Mouse (Mus musculus): ENCODE data around the gene Kcnk1. TPM values are rescaled to one million over a fixed set of nuclear protein-coding genes. Genes with fewer than 3 reads are reported as not detected.

Gene Kcnk1
- polyA plus RNA-seq, 1 experiment from 2014 or later: 8.7 TPM

- WGBS: 84% methylated on average over 4 of the region's 4 CpGs
- Histone ChIP-seq H3K27ac (no peak overlapping the region), H3K27me3 (ENCODE audit: insufficient read depth, poor library complexity, severe bottlenecking) (0 out of 2 replicates have a peak, but pooled peaks cover 4% of the 10 kb centered on the region), H3K4me1 (no peaks in the 10 kb centered on the region), H3K9me3 (no peaks in the 10 kb centered on the region), H3K36me3 (no peaks in the 10 kb centered on the region), H3K4me3 (no peak overlapping the region)
- DNase-seq (ENCODE audit: low spot score): no peak
These were observed 19.0 kb upstream of the Kcnk1 start for GRCm38 (mm10) chr8:125975981-125976380.

GRCm38 (mm10) chr8:125980826-125981225, 14.1 kb upstream of the Kcnk1 start:
- Histone ChIP-seq H3K9me3 (no peaks in the 10 kb centered on the region), H3K4me3 (no peak overlapping the region), H3K27me3 (ENCODE audit: insufficient read depth, poor library complexity, severe bottlenecking) (no peaks in the 10 kb centered on the region), H3K4me1 (no peaks in the 10 kb centered on the region), H3K36me3 (no peaks in the 10 kb centered on the region), H3K27ac (no peak overlapping the region)
- DNase-seq (ENCODE audit: low spot score): no peak
- 16% methylated on average over 6 of the region's 6 CpGs for WGBS

GRCm38 (mm10) chr8:125983515-125983914, 11.5 kb upstream of the Kcnk1 start:
- Histone ChIP-seq H3K27me3 (ENCODE audit: insufficient read depth, poor library complexity, severe bottlenecking) (peaks cover 8% of the 10 kb centered on the region; the same call in 1 of the 2 replicates), H3K27ac (no peak overlapping the region), H3K36me3 (no peaks in the 10 kb centered on the region), H3K4me3 (no peak overlapping the region), H3K4me1 (no peaks in the 10 kb centered on the region), H3K9me3 (no peaks in the 10 kb centered on the region)
- DNase-seq (ENCODE audit: low spot score): no peak
- 66% methylated on average over 3 of the region's 3 CpGs for WGBS

GRCm38 (mm10) chr8:125984140-125984539, 10.8 kb upstream of the Kcnk1 start:
- no peak overlapping the region for H3K27ac ChIP-seq
- H3K36me3 ChIP-seq: no peaks in the 10 kb centered on the region
- H3K4me3 ChIP-seq: no peak overlapping the region
- no peak for DNase-seq (ENCODE audit: low spot score)
- 87% methylated on average over 4 of the region's 4 CpGs for WGBS
- H3K9me3 ChIP-seq: no peaks in the 10 kb centered on the region
- H3K4me1 ChIP-seq: no peaks in the 10 kb centered on the region
- peaks cover 9% of the 10 kb centered on the region; the same call in 1 of the 2 replicates for H3K27me3 ChIP-seq (ENCODE audit: insufficient read depth, poor library complexity, severe bottlenecking)

GRCm38 (mm10) chr8:125985364-125985763, 9.6 kb upstream of the Kcnk1 start:
- Histone ChIP-seq H3K9me3 (no peaks in the 10 kb centered on the region), H3K4me3 (no peak overlapping the region), H3K27me3 (ENCODE audit: insufficient read depth, poor library complexity, severe bottlenecking) (peaks cover 9% of the 10 kb centered on the region; the same call in 1 of the 2 replicates), H3K4me1 (no peaks in the 10 kb centered on the region), H3K27ac (no peak overlapping the region), H3K36me3 (no peaks in the 10 kb centered on the region)
- no peak for DNase-seq (ENCODE audit: low spot score)
- WGBS: 91% methylated on average over 2 of the region's 2 CpGs

- DNase-seq (ENCODE audit: low spot score): no peak
- WGBS: 68% methylated on average over 6 of the region's 6 CpGs
- Histone ChIP-seq H3K9me3 (no peaks in the 10 kb centered on the region), H3K27ac (no peak overlapping the region), H3K36me3 (no peaks in the 10 kb centered on the region), H3K4me3 (no peak overlapping the region), H3K4me1 (no peaks in the 10 kb centered on the region), H3K27me3 (ENCODE audit: insufficient read depth, poor library complexity, severe bottlenecking) (peaks cover 17% of the 10 kb centered on the region; the same call in 1 of the 2 replicates)
These were observed 7.9 kb upstream of the Kcnk1 start for GRCm38 (mm10) chr8:125986999-125987589.

- Histone ChIP-seq H3K4me1 (no peaks in the 10 kb centered on the region), H3K27me3 (ENCODE audit: insufficient read depth, poor library complexity, severe bottlenecking) (peaks cover 26% of the 10 kb centered on the region), H3K27ac (no peak overlapping the region), H3K9me3 (no peaks in the 10 kb centered on the region), H3K36me3 (no peaks in the 10 kb centered on the region), H3K4me3 (no peak overlapping the region)
- no peak for DNase-seq (ENCODE audit: low spot score)
- WGBS: 60% methylated on average over 2 of the region's 2 CpGs
These were observed 7.0 kb upstream of the Kcnk1 start for GRCm38 (mm10) chr8:125987996-125988395.

- DNase-seq (ENCODE audit: low spot score): no peak
- no peaks in the 10 kb centered on the region for H3K36me3 ChIP-seq
- H3K4me3 ChIP-seq: no peak overlapping the region
- peaks cover 18% of the 10 kb centered on the region for H3K4me1 ChIP-seq
- 61% methylated on average over 9 of the region's 9 CpGs for WGBS
- no peaks in the 10 kb centered on the region for H3K9me3 ChIP-seq
- peaks cover 73% of the 10 kb centered on the region for H3K27me3 ChIP-seq (ENCODE audit: insufficient read depth, poor library complexity, severe bottlenecking)
- no peak overlapping the region for H3K27ac ChIP-seq
These were observed 1.3 kb upstream of the Kcnk1 start for GRCm38 (mm10) chr8:125993636-125994035.

GRCm38 (mm10) chr8:125996031-125996839, 1.3 kb downstream of the Kcnk1 start:
- Histone ChIP-seq H3K27ac (peak overlapping the region; percentile 69; the same call in 1 of the 2 replicates), H3K36me3 (no peaks in the 10 kb centered on the region), H3K4me1 (peaks cover 18% of the 10 kb centered on the region), H3K9me3 (no peaks in the 10 kb centered on the region), H3K27me3 (ENCODE audit: insufficient read depth, poor library complexity, severe bottlenecking) (peaks cover 80% of the 10 kb centered on the region), H3K4me3 (peak overlapping the region; percentile 73)
- DNase-seq (ENCODE audit: low spot score): no peak
- WGBS: 18% methylated on average over 14 of the region's 14 CpGs

GRCm38 (mm10) chr8:125996980-125997379, 2.0 kb downstream of the Kcnk1 start:
- H3K9me3 ChIP-seq: no peaks in the 10 kb centered on the region
- H3K27me3 ChIP-seq (ENCODE audit: insufficient read depth, poor library complexity, severe bottlenecking): peaks cover 73% of the 10 kb centered on the region
- no peak overlapping the region for H3K4me3 ChIP-seq
- peaks cover 18% of the 10 kb centered on the region for H3K4me1 ChIP-seq
- DNase-seq (ENCODE audit: low spot score): no peak
- H3K27ac ChIP-seq: no peak overlapping the region
- no peaks in the 10 kb centered on the region for H3K36me3 ChIP-seq
- 28% methylated on average over 6 of the region's 6 CpGs for WGBS

GRCm38 (mm10) chr8:125997550-125997949, 2.6 kb downstream of the Kcnk1 start:
- no peak overlapping the region for H3K4me3 ChIP-seq
- WGBS: 74% methylated on average over 5 of the region's 5 CpGs
- no peak overlapping the region for H3K27ac ChIP-seq
- H3K27me3 ChIP-seq (ENCODE audit: insufficient read depth, poor library complexity, severe bottlenecking): peaks cover 68% of the 10 kb centered on the region
- H3K36me3 ChIP-seq: no peaks in the 10 kb centered on the region
- H3K9me3 ChIP-seq: no peaks in the 10 kb centered on the region
- DNase-seq (ENCODE audit: low spot score): no peak
- H3K4me1 ChIP-seq: peaks cover 18% of the 10 kb centered on the region

GRCm38 (mm10) chr8:125999842-126000395, 4.9 kb downstream of the Kcnk1 start:
- DNase-seq (ENCODE audit: low spot score): no peak
- peaks cover 45% of the 10 kb centered on the region for H3K27me3 ChIP-seq (ENCODE audit: insufficient read depth, poor library complexity, severe bottlenecking)
- H3K36me3 ChIP-seq: no peaks in the 10 kb centered on the region
- H3K9me3 ChIP-seq: no peaks in the 10 kb centered on the region
- 72% methylated on average over 7 of the region's 7 CpGs for WGBS
- peaks cover 17% of the 10 kb centered on the region for H3K4me1 ChIP-seq
- no peak overlapping the region for H3K4me3 ChIP-seq
- H3K27ac ChIP-seq: no peak overlapping the region

GRCm38 (mm10) chr8:126003546-126003945, 8.6 kb downstream of the Kcnk1 start:
- Histone ChIP-seq H3K27me3 (ENCODE audit: insufficient read depth, poor library complexity, severe bottlenecking) (peaks cover 9% of the 10 kb centered on the region), H3K9me3 (no peaks in the 10 kb centered on the region), H3K27ac (no peak overlapping the region), H3K4me1 (no peaks in the 10 kb centered on the region), H3K4me3 (no peak overlapping the region), H3K36me3 (no peaks in the 10 kb centered on the region)
- 89% methylated on average over 6 of the region's 6 CpGs for WGBS
- DNase-seq (ENCODE audit: low spot score): no peak

Data from heart, embryonic 10.5 days (tissue).